Mouse (Mus musculus) hindbrain, postnatal 0 days (tissue): Measurements from ENCODE around the gene Lmo7. TPM values are rescaled to one million over a fixed set of nuclear protein-coding genes. Genes with fewer than 3 reads are reported as not detected.

Experiments used
- ATAC-seq: fragments of 200-750 bp; cut with Nextera tagmentation; 2 replicates; pipeline ENCODE4 v1.8.0; 2017; ENCODE audit warnings: mild to moderate bottlenecking, moderate TSS enrichment, moderate library complexity
- DNase-seq: peaks from one replicate; pipeline ENCODE4 v3.0.0-alpha.2; 2015; ENCODE audit warnings: low spot score
- H3K27ac ChIP-seq: fragments of 300-500 bp; sonication (generic); 2 replicates; pipeline ENCODE4 v1.5.1; 2014; ENCODE audit warnings: mild to moderate bottlenecking
- H3K27me3 ChIP-seq: fragments of 300-500 bp; sonication (generic); 2 replicates; pipeline ENCODE4 v1.6.1; 2014; ENCODE audit warnings: low read length, mixed read lengths; ENCODE audit not compliant: insufficient read depth
- H3K36me3 ChIP-seq: fragments of 300-500 bp; sonication (generic); 2 replicates; pipeline ENCODE4 v1.6.1; 2014; ENCODE audit warnings: low read length, mixed read lengths; ENCODE audit not compliant: insufficient read depth
- H3K4me1 ChIP-seq: fragments of 300-500 bp; sonication (generic); 2 replicates; pipeline ENCODE4 v1.6.1; 2014; ENCODE audit warnings: antibody characterized with exemption, low read length, mixed read lengths; ENCODE audit not compliant: insufficient read depth
- H3K4me2 ChIP-seq: fragments of 300-500 bp; sonication (generic); 2 replicates; pipeline ENCODE4 v1.6.1; 2014; ENCODE audit warnings: low read depth, mild to moderate bottlenecking, low read length, moderate library complexity, mixed read lengths
- H3K4me3 ChIP-seq: fragments of 300-500 bp; sonication (generic); 2 replicates; pipeline ENCODE4 v1.5.1; 2014; ENCODE audit warnings: low read length
- H3K9ac ChIP-seq: fragments of 300-500 bp; sonication (generic); replicated peaks from 2 replicates; pipeline ENCODE4 v1.6.1; 2014; ENCODE audit warnings: mild to moderate bottlenecking, low read length, moderate library complexity, mixed read lengths
- H3K9me3 ChIP-seq: fragments of 300-500 bp; sonication (generic); 2 replicates; pipeline ENCODE4 v1.6.1; 2016; ENCODE audit warnings: low read length, mixed read lengths
- CTCF ChIP-seq: IDR thresholded peaks from 2 replicates; pipeline ENCODE4 v1.5.1; 2016; ENCODE audit warnings: antibody characterized with exemption, control low read depth, low read depth
- WGBS: fragments of 180-500 bp; shearing (Covaris S2); extraction: QIAGEN DNeasy Blood & Tissue Kit; methylation state at CpG from one replicate; pipeline ENCODE4 v1.1.7; 2014; 5-methylcytosine and 5-hydroxymethylcytosine counted together
- polyA plus RNA-seq: library from polyadenylated mRNA; unstranded; fragments of >200 nt; fragmentation: Nextera tagmentation; extraction: Ambion mirVana; gene quantifications from 2 replicates; pipeline ENCODE4 v1.2.1, GENCODE M21; 2015
- total RNA-seq: library from RNA; depleted of rRNA; stranded (reverse); fragments of >200 nt; gene quantifications from 2 replicates; pipeline ENCODE4 v1.2.3, GENCODE M21; 2014

Lmo7 gene
- total and polyA plus RNA-seq, 2 experiments from 2014 or later, result 2.3 to 10.6 TPM

DNA sequence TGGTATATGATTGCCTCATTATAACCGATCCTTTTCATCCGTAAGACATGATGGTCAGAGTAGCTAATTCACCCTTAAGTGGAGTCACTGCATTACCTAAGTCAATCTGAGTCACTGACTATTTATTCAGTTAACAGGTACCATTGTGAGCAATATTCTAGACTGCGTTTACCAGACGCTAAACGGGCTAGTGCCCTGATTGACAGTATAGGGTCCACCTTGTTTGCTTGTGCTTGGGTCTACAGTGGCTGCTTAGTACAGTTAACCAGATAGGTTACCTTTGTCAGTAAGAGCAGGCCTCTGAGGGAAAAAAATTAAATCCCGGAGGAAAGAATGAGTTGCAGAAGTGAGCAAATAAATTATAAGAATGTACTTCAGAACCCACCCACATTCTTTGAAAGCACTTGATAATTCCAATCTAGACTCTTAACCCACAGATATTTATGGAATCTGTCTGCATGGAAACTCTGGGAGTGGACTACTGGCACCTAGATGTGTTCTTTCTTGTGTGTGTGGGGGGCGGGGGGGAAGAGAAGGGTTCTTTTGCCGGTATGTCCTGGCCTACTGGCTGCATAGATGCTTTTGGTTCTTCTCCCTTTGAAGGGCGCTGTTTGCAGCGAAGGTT, 64.9 kb downstream of the Lmo7 start:
- H3K27ac ChIP-seq, result no peak overlapping the region
- DNase-seq, result no peak
- no peaks in the 10 kb centered on the region for H3K36me3 ChIP-seq
- H3K9me3 ChIP-seq, result no peaks in the 10 kb centered on the region
- H3K4me3 ChIP-seq, result no peak overlapping the region
- H3K4me2 ChIP-seq, result no peak overlapping the region
- no peaks in the 10 kb centered on the region for H3K27me3 ChIP-seq
- no peak overlapping the region for H3K9ac ChIP-seq
- H3K4me1 ChIP-seq, result no peaks in the 10 kb centered on the region
- TF ChIP-seq CTCF, result no peak
- no peak for ATAC-seq
- 96% methylated on average over 10 of the region's 10 CpGs for WGBS

DNA sequence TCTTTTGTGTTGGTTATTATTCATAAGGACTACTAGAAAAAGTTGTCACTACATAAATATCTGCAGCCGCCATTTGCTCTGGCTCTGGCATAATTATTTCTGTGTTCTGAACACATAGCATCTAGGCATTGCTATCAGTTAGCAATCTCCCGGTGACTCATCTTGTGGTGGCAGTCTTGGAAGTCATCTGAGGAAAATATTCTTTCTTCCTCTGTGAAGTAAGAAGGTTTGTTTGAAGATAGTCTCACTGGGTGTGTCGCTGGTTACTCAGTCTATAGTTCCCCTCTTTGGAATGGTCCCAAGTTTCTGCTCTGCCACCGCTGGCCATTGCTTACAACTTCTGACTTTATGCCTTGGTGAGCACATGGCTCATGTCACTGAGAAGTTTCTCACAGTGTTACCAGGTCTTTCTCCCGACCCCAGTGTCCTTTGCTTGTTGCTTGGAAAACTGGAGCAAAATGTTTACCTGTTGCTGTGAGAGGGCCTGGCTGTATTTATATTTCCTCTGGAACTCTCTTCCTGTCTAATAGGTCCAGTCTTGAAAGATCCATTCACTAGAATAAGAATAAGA, 68.3 kb downstream of the Lmo7 start:
- no peak for TF ChIP-seq CTCF
- WGBS, result 84% methylated on average over 5 of the region's 5 CpGs
- Histone ChIP-seq H3K9me3 (no peaks in the 10 kb centered on the region), H3K9ac (no peak overlapping the region), H3K4me3 (no peak overlapping the region), H3K27me3 (no peaks in the 10 kb centered on the region), H3K36me3 (no peaks in the 10 kb centered on the region), H3K4me1 (no peaks in the 10 kb centered on the region), H3K27ac (no peak overlapping the region), H3K4me2 (no peak overlapping the region)
- ATAC-seq, result no peak
- DNase-seq, result no peak

DNA sequence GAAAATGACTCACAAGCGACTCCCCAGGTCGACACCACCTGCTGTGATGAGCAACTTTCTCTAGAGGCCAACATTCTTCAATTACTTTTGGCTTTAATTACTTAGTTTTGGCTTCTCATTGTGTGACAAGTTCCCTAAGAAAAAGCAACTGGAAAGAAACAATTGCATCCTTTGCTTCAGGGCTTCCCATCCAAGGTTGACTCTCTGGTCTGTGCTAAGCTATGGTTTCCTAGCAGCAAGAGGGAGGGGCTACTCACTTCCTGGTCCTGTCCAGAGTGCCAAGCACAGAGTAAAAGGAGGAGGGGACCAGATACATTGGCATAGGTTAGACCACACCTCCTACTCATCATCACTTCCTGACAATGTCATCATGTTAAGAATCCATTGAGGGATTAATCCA, 69.0 kb downstream of the Lmo7 start:
- Histone ChIP-seq H3K9me3 (no peaks in the 10 kb centered on the region), H3K4me1 (no peaks in the 10 kb centered on the region), H3K27ac (no peak overlapping the region), H3K9ac (no peak overlapping the region), H3K4me3 (no peak overlapping the region), H3K4me2 (no peak overlapping the region), H3K27me3 (no peaks in the 10 kb centered on the region), H3K36me3 (no peaks in the 10 kb centered on the region)
- TF ChIP-seq CTCF, result no peak
- DNase-seq (no peak), ATAC-seq (no peak)
- 63% methylated on average over 2 of the region's 2 CpGs for WGBS

GRCm38 (mm10) chr14:101801674-101802073, 71.9 kb downstream of the Lmo7 start:
- no peaks in the 10 kb centered on the region for H3K27me3 ChIP-seq
- ATAC-seq (no peak), DNase-seq (no peak)
- H3K4me2 ChIP-seq, result no peak overlapping the region
- no peak overlapping the region for H3K4me3 ChIP-seq
- H3K9me3 ChIP-seq, result no peaks in the 10 kb centered on the region
- no peaks in the 10 kb centered on the region for H3K36me3 ChIP-seq
- H3K27ac ChIP-seq, result no peak overlapping the region
- no peaks in the 10 kb centered on the region for H3K4me1 ChIP-seq
- TF ChIP-seq CTCF, result no peak
- WGBS, result 84% methylated on average over 1 of the region's 1 CpGs
- no peak overlapping the region for H3K9ac ChIP-seq

DNA sequence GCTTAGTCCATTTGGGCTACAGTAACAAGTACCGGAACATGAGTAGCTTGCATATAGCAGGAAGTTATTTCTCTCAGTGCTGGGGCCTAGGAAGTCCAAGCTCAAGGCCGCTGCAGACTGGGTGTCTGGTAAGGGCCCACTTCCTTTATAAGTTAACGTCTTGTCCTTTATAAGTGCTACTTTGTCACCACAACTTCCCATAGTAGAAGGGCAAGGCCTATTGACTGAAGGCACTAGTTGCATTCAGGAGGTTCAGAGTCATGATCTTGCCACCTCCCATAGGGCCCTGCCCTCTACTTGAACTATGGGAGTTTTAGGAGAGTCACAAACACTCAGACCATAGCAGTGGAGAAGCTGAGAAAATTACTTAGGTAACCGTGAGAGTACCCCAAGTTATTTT, 74.4 kb downstream of the Lmo7 start:
- Histone ChIP-seq H3K9me3 (no peaks in the 10 kb centered on the region), H3K9ac (no peak overlapping the region), H3K27me3 (no peaks in the 10 kb centered on the region), H3K4me1 (no peaks in the 10 kb centered on the region), H3K36me3 (no peaks in the 10 kb centered on the region), H3K4me3 (no peak overlapping the region), H3K4me2 (no peak overlapping the region), H3K27ac (no peak overlapping the region)
- TF ChIP-seq CTCF, result no peak
- DNase-seq, result no peak
- ATAC-seq, result no peak
- 84% methylated on average over 4 of the region's 4 CpGs for WGBS

- Histone ChIP-seq H3K4me3 (no peak overlapping the region), H3K4me2 (no peak overlapping the region), H3K27me3 (no peaks in the 10 kb centered on the region), H3K4me1 (no peaks in the 10 kb centered on the region), H3K9me3 (no peaks in the 10 kb centered on the region), H3K36me3 (no peaks in the 10 kb centered on the region), H3K27ac (no peak overlapping the region), H3K9ac (no peak overlapping the region)
- no peak for TF ChIP-seq CTCF
- no peak for ATAC-seq
- WGBS, result 76% methylated on average over 4 of the region's 4 CpGs
- DNase-seq, result no peak
These were observed 75.0 kb downstream of the Lmo7 start for GRCm38 (mm10) chr14:101804562-101805327.

DNA sequence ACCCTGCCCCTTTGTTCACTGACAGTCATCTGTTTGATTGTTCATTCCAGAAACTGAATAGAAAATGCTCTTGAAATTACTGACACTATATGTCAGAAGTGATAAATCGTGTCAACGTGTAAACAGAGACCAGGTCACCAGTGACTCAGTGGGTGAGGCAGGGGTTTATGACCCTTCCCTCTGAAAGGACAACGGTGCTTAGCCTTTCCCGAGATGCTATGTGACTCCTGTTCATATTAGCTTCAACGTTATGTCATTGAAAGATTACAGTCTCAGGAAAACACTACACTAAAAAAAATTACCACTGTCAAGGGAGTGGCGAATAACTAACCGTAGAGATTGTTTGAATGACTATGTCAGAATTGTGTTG, 75.6 kb downstream of the Lmo7 start:
- H3K9ac ChIP-seq, result no peak overlapping the region
- H3K27me3 ChIP-seq, result no peaks in the 10 kb centered on the region
- no peaks in the 10 kb centered on the region for H3K36me3 ChIP-seq
- no peak for TF ChIP-seq CTCF
- no peak overlapping the region for H3K27ac ChIP-seq
- no peaks in the 10 kb centered on the region for H3K9me3 ChIP-seq
- ATAC-seq (no peak), DNase-seq (no peak)
- no peak overlapping the region for H3K4me3 ChIP-seq
- 56% methylated on average over 7 of the region's 7 CpGs for WGBS
- H3K4me2 ChIP-seq, result no peak overlapping the region
- H3K4me1 ChIP-seq, result no peaks in the 10 kb centered on the region
